Mouse (Mus musculus) ES-Bruce4 (cell line): Measurements from ENCODE around the gene Acer1.

Experiments used
- CTCF ChIP-seq: IDR thresholded peaks from one replicate; pipeline ENCODE4 v1.8.1; 2011; ENCODE audit warnings: low read depth, low read length
- EP300 ChIP-seq: IDR thresholded peaks from 2 replicates; pipeline ENCODE4 v1.6.1; 2011; ENCODE audit warnings: low read depth, low read length; ENCODE audit not compliant: insufficient read depth
- POLR2A ChIP-seq: IDR thresholded peaks from one replicate; pipeline ENCODE4 v1.8.1; 2011; ENCODE audit warnings: low read length; ENCODE audit not compliant: insufficient read depth

- TF ChIP-seq POLR2A, result no peak
- no peak for TF ChIP-seq CTCF
- TF ChIP-seq EP300, result no peak
These were observed 18.2 kb upstream of the Acer1 start, which contains the start of gene Pspn for GRCm38 (mm10) chr17:56999968-57000609.
